Comparison of ENCODE assay signal across 31 mouse cellular contexts in the genomic region with DNA sequence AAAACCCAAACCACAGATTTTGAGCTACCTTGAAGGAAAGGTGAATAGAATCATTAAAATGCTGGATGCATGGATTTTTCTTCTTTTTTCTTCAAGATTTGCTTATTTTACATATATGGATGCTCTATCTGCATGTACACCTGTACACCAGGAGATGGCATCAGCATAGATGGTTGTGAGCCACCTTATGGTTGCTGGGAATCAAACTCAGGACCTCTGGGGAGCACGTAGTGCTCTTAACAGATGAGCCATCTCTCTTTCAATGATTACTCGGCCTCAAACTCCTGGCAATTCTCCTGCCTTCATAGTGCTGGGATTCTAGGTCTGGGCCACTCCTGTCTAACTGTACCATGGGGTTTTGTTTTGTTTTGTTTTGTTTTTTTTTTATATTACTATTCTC. TPM values are rescaled to one million over a fixed set of nuclear protein-coding genes. Genes with fewer than 3 reads are reported as not detected.
DNase-seq lines count a peak whose midpoint lies in the region; ATAC-seq and TF ChIP-seq lines count a peak whose summit lies in the region.
"Had no signal": no experiment of that assay in that cellular context is flagged by ENCODE, and none has a peak within 500 bp of the region (broad histone marks: within the 10 kb centered on the region; RNA-seq: fewer than 3 reads in every experiment).

No protein-coding gene starts in this region.

- H3K27ac ChIP-seq in forebrain, postnatal 0 days (ENCODE audit: low read depth, low read length): no peak overlapping the region
- H3K27ac ChIP-seq in forebrain, embryonic 14.5 days (ENCODE audit: low read depth, low read length): no peak overlapping the region
- no peak overlapping the region for H3K27ac ChIP-seq in lung, postnatal 0 days (ENCODE audit: low read length)
- no peak overlapping the region for H3K27ac ChIP-seq in MEL (ENCODE audit: control insufficient read depth, low read depth, low read length)
- H3K27ac ChIP-seq: heart, adult 2 months; heart, embryonic 13.5 days; liver, embryonic 14.5 days; lung, embryonic 15.5 days; macrophage; midbrain, embryonic 10.5 days had no signal

- H3K36me3 ChIP-seq in forebrain, postnatal 0 days (ENCODE audit: insufficient read depth): no peaks in the 10 kb centered on the region
- no peaks in the 10 kb centered on the region for H3K36me3 ChIP-seq in forebrain, embryonic 14.5 days (ENCODE audit: control insufficient read depth, insufficient read depth, low read length)
- no peaks in the 10 kb centered on the region for H3K36me3 ChIP-seq in lung, postnatal 0 days (ENCODE audit: insufficient read depth, low read length)
- H3K36me3 ChIP-seq in MEL (ENCODE audit: control insufficient read depth in 1 of 2, insufficient read depth in 2 of 2, low read length in 2 of 2): peaks cover 0 to 11% of the 10 kb centered on the region in 2 experiments; a peak in 2 of 4 replicates
- H3K36me3 ChIP-seq in splenic B cell, adult 2 months (ENCODE audit: control insufficient read depth, insufficient read depth, low read length, poor library complexity, severe bottlenecking): no peaks in the 10 kb centered on the region
- H3K36me3 ChIP-seq: heart, embryonic 13.5 days; lung, embryonic 15.5 days; midbrain, embryonic 10.5 days had no signal

- H3K4me1 ChIP-seq in forebrain, postnatal 0 days (ENCODE audit: insufficient read depth): peaks cover 20% of the 10 kb centered on the region; the same call in 1 of the 2 replicates
- peaks cover 9% of the 10 kb centered on the region for H3K4me1 ChIP-seq in forebrain, embryonic 14.5 days (ENCODE audit: control insufficient read depth, insufficient read depth, low read length)
- H3K4me1 ChIP-seq in lung, postnatal 0 days (ENCODE audit: insufficient read depth, low read depth, low read length): peaks cover 13% of the 10 kb centered on the region
- H3K4me1 ChIP-seq in MEL (ENCODE audit: control insufficient read depth in 1 of 2, insufficient read depth in 2 of 2, low read length in 2 of 2): peaks cover 0 to 7% of the 10 kb centered on the region in 2 experiments; a peak in 2 of 4 replicates

- WGBS in forebrain, postnatal 0 days: 74% methylated on average over 2 of the region's 2 CpGs
- 65% methylated on average over 2 of the region's 2 CpGs for WGBS in forebrain, embryonic 14.5 days
- WGBS in lung, postnatal 0 days: 58% methylated on average over 2 of the region's 2 CpGs

- TF ChIP-seq RAD21 in MEL (IDR thresholded peaks at IDR 0.05; ENCODE audit: low read depth, low read length): no peak

- no peaks in the 10 kb centered on the region for H3K79me2 ChIP-seq in MEL (ENCODE audit: control insufficient read depth, insufficient read depth, low read length, poor library complexity)

- H3K9me3 ChIP-seq in forebrain, postnatal 0 days (ENCODE audit: low read length): no peaks in the 10 kb centered on the region
- H3K9me3 ChIP-seq in forebrain, embryonic 14.5 days (replicated peaks; ENCODE audit: control insufficient read depth, low read length): no peaks in the 10 kb centered on the region
- no peaks in the 10 kb centered on the region for H3K9me3 ChIP-seq in lung, postnatal 0 days (ENCODE audit: low read length)
- no peaks in the 10 kb centered on the region for H3K9me3 ChIP-seq in MEL (replicated peaks; ENCODE audit: insufficient read depth, low read length)
- H3K9me3 ChIP-seq: heart, embryonic 13.5 days; lung, embryonic 15.5 days; midbrain, embryonic 10.5 days had no signal

- ATAC-seq in forebrain, postnatal 0 days: no peak
- ATAC-seq in forebrain, embryonic 14.5 days: no peak
- ATAC-seq in lung, postnatal 0 days: no peak
- ATAC-seq: activated CD4-positive, CD25-positive, alpha-beta regulatory T cell, adult 4 months; forebrain, embryonic 16.5 days; inflammation-experienced regulatory T-cells, adult 6 months had no signal

- no peaks in the 10 kb centered on the region for H3K27me3 ChIP-seq in forebrain, postnatal 0 days (ENCODE audit: insufficient read depth, low read length)
- no peaks in the 10 kb centered on the region for H3K27me3 ChIP-seq in forebrain, embryonic 14.5 days (replicated peaks; ENCODE audit: control insufficient read depth, insufficient read depth, low read length)
- no peaks in the 10 kb centered on the region for H3K27me3 ChIP-seq in lung, postnatal 0 days (replicated peaks; ENCODE audit: insufficient read depth, low read length)
- H3K27me3 ChIP-seq in MEL (ENCODE audit: control insufficient read depth in 1 of 2, insufficient read depth in 2 of 2, low read length in 2 of 2): no peaks in the 10 kb centered on the region
- no peaks in the 10 kb centered on the region for H3K27me3 ChIP-seq in splenic B cell, adult 2 months (ENCODE audit: control insufficient read depth, insufficient read depth, low read length, poor library complexity, severe bottlenecking)
- H3K27me3 ChIP-seq: lung, embryonic 15.5 days had no signal

- H3K9ac ChIP-seq in forebrain, postnatal 0 days: no peak overlapping the region
- no peak overlapping the region for H3K9ac ChIP-seq in forebrain, embryonic 14.5 days (ENCODE audit: low read length)
- no peak overlapping the region for H3K9ac ChIP-seq in lung, postnatal 0 days (replicated peaks; ENCODE audit: low read depth)
- H3K9ac ChIP-seq in MEL (ENCODE audit: control insufficient read depth, low read depth, low read length, poor library complexity, severe bottlenecking): no peak overlapping the region
- H3K9ac ChIP-seq: heart, embryonic 13.5 days; liver, embryonic 14.5 days; lung, embryonic 15.5 days had no signal

- intact Hi-C loops in gastrocnemius, postnatal 14 days (cut with DNase I; ENCODE audit: low total_unique reads): no loop called here
- intact Hi-C loops in left cerebral cortex, postnatal 10 days (cut with DNase I): no loop called here

- H3K4me2 ChIP-seq in forebrain, postnatal 0 days (ENCODE audit: low read depth): no peak overlapping the region
- no peak overlapping the region for H3K4me2 ChIP-seq in forebrain, embryonic 14.5 days (ENCODE audit: low read length)
- no peak overlapping the region for H3K4me2 ChIP-seq in lung, postnatal 0 days (replicated peaks; ENCODE audit: low read depth, low read length)
- H3K4me2 ChIP-seq: heart, embryonic 13.5 days; lung, embryonic 15.5 days had no signal

- no peak for TF ChIP-seq EP300 in lung, postnatal 0 days (IDR thresholded peaks at IDR 0.05)
- no peak for TF ChIP-seq EP300 in MEL (IDR thresholded peaks at IDR 0.05; ENCODE audit: low read depth in 1 of 2, low read length in 2 of 2)

- peak; percentile 10; the same call in 1 of the 2 replicates for TF ChIP-seq CTCF in forebrain, postnatal 0 days (IDR thresholded peaks at IDR 0.05; ENCODE audit: low read depth)
- peak; percentile 30 for TF ChIP-seq CTCF in lung, postnatal 0 days (IDR thresholded peaks at IDR 0.05)
- TF ChIP-seq CTCF in MEL (IDR thresholded peaks at IDR 0.05 in 2 of 3, conservative IDR thresholded peaks at IDR 0.05 in 1 of 3; ENCODE audit: control insufficient read depth in 1 of 3, insufficient read depth in 1 of 3, low read depth in 2 of 3, low read length in 3 of 3, poor library complexity in 1 of 3, severe bottlenecking in 1 of 3): peak in 1 of 3 experiments; percentile 28; a peak in 2 of 6 replicates

- TF ChIP-seq POLR2A in MEL (IDR thresholded peaks at IDR 0.05; ENCODE audit: control insufficient read depth in 1 of 2, insufficient read depth in 1 of 2, low read depth in 1 of 2, low read length in 2 of 2, poor library complexity in 1 of 2): no peak

- no peak for DNase-seq in forebrain, postnatal 0 days
- no peak for DNase-seq in forebrain, embryonic 14.5 days (ENCODE audit: low spot score)
- no peak for DNase-seq in lung, postnatal 0 days (ENCODE audit: low spot score)
- DNase-seq in lung, postnatal 10 days: no peak
- no peak for DNase-seq in MEL (ENCODE audit: low read depth, low spot score)
- peak; percentile 36 for DNase-seq in splenic B cell, adult 2 months (ENCODE audit: low read depth, low spot score)
- no peak for DNase-seq in gastrocnemius, postnatal 14 days
- DNase-seq in left cerebral cortex, postnatal 10 days (ENCODE audit: extremely low spot score in 1 of 2, low spot score in 2 of 2): no peak
- DNase-seq: adrenal gland, postnatal 14 days; B cell, adult 2 months; cerebellum, adult 2 months; gastrocnemius, postnatal 36 days; heart, adult 2 months; heart, postnatal 14 days; kidney, adult 8-10 months; kidney, postnatal 36 days; layer of hippocampus, adult 9-11 months; thymus, postnatal 36 days had no signal

- no peak overlapping the region for H3K4me3 ChIP-seq in forebrain, postnatal 0 days (ENCODE audit: low read depth, low read length)
- H3K4me3 ChIP-seq in forebrain, embryonic 14.5 days (ENCODE audit: low read depth, low read length): no peak overlapping the region
- no peak overlapping the region for H3K4me3 ChIP-seq in lung, postnatal 0 days (ENCODE audit: low read depth, low read length)
- H3K4me3 ChIP-seq in MEL (ENCODE audit: control insufficient read depth in 1 of 2, insufficient read depth in 1 of 2, low read depth in 2 of 2, low read length in 2 of 2): no peak overlapping the region
- H3K4me3 ChIP-seq: heart, adult 2 months; heart, embryonic 13.5 days; lung, embryonic 15.5 days; midbrain, embryonic 10.5 days had no signal

RNA-seq across cellular contexts. Expression of gene Ccpg1os, which starts 2.1 kb away (rescaled TPM):
- total RNA-seq in forebrain, postnatal 0 days (2014; rRNA removed): 24.7 and 26.8 TPM in 2 replicates
- 18.8 and 22.7 TPM in 2 replicates for polyA plus RNA-seq in forebrain, postnatal 0 days (2015; fragmentation: Nextera tagmentation; extraction: Ambion mirVana)
- polyA plus RNA-seq in forebrain, embryonic 14.5 days (2014; fragmentation: Nextera tagmentation; extraction: Ambion mirVana): 26.0 and 28.2 TPM in 2 replicates
- 31.2 and 38.3 TPM in 2 replicates for polyA plus RNA-seq in lung, postnatal 0 days (2015; fragmentation: Nextera tagmentation; extraction: Ambion mirVana)
- total RNA-seq in MEL (2012; rRNA removed): 2.3 and 3.4 TPM in 2 replicates
- 1 to 10 TPM in 1 of 2 experiments, not detected in 1; 4.6 TPM for polyA plus RNA-seq in MEL (2012; ENCODE audit: insufficient read depth in 1 of 2, insufficient read length in 2 of 2, low read depth in 1 of 2, low replicate concordance in 2 of 2, missing spikeins in 1 of 2)
- total RNA-seq in gastrocnemius, postnatal 14 days (2021): 1 to 10 TPM; 5.9 to 6.7 TPM
- total RNA-seq in left cerebral cortex, postnatal 10 days (2021): 1 to 10 TPM; 5.2 to 7.6 TPM

RNA-seq across cellular contexts. Expression of gene Ccpg1, which starts 2.2 kb away (rescaled TPM):
- 31.0 and 31.9 TPM in 2 replicates for total RNA-seq in forebrain, postnatal 0 days (2014; rRNA removed)
- polyA plus RNA-seq in forebrain, postnatal 0 days (2015; fragmentation: Nextera tagmentation; extraction: Ambion mirVana): 29.8 and 42.5 TPM in 2 replicates
- 29.5 and 39.8 TPM in 2 replicates for polyA plus RNA-seq in forebrain, embryonic 14.5 days (2014; fragmentation: Nextera tagmentation; extraction: Ambion mirVana)
- polyA plus RNA-seq in lung, postnatal 0 days (2015; fragmentation: Nextera tagmentation; extraction: Ambion mirVana): 56.0 and 62.6 TPM in 2 replicates
- total RNA-seq in MEL (2012; rRNA removed): 2.1 and 2.9 TPM in 2 replicates
- 10 to 100 TPM in 1 of 2 experiments, not detected in 1; 12.5 TPM for polyA plus RNA-seq in MEL (2012; ENCODE audit: insufficient read depth in 1 of 2, insufficient read length in 2 of 2, low read depth in 1 of 2, low replicate concordance in 2 of 2, missing spikeins in 1 of 2)
- 10 to 100 TPM; 32.3 to 36.7 TPM for total RNA-seq in gastrocnemius, postnatal 14 days (2021)
- 10 to 100 TPM; 83.8 to 85.7 TPM for total RNA-seq in left cerebral cortex, postnatal 10 days (2021)

RNA-seq across cellular contexts. Expression of gene Gm44503, which starts 24.4 kb away (rescaled TPM):
- total RNA-seq in forebrain, postnatal 0 days (2014; rRNA removed): 0.10 TPM in 1 of 2 replicates, not detected in the other
- polyA plus RNA-seq in forebrain, postnatal 0 days (2015; fragmentation: Nextera tagmentation; extraction: Ambion mirVana): not detected in 2 replicates
- polyA plus RNA-seq in forebrain, embryonic 14.5 days (2014; fragmentation: Nextera tagmentation; extraction: Ambion mirVana): not detected in 2 replicates
- not detected in 2 replicates for polyA plus RNA-seq in lung, postnatal 0 days (2015; fragmentation: Nextera tagmentation; extraction: Ambion mirVana)
- total RNA-seq in MEL (2012; rRNA removed): not detected in 2 replicates
- polyA plus RNA-seq in MEL (2012; ENCODE audit: insufficient read depth in 1 of 2, insufficient read length in 2 of 2, low read depth in 1 of 2, low replicate concordance in 2 of 2, missing spikeins in 1 of 2): not detected
- not detected for total RNA-seq in gastrocnemius, postnatal 14 days (2021)
- not detected for total RNA-seq in left cerebral cortex, postnatal 10 days (2021)
- total RNA-seq: adrenal gland, postnatal 14 days; left cerebral cortex, adult 18-20 months; left cerebral cortex, postnatal 36 days had no signal
- polyA plus RNA-seq: activated CD4-positive, CD25-positive, alpha-beta regulatory T cell, adult 4 months; embryonic facial prominence, embryonic 14.5 days; forebrain, embryonic 16.5 days; heart, adult 2 months; heart, embryonic 13.5 days; inflammation-experienced regulatory T-cells, adult 6 months; limb, embryonic 14.5 days; liver, embryonic 14.5 days; lung, embryonic 15.5 days; macrophage; midbrain, embryonic 10.5 days; small intestine, adult 2 months had no signal

RNA-seq across cellular contexts. Expression of gene Dyx1c1, which starts 24.5 kb away (rescaled TPM):
- 1.0 and 2.9 TPM in 2 replicates for total RNA-seq in forebrain, postnatal 0 days (2014; rRNA removed)
- polyA plus RNA-seq in forebrain, postnatal 0 days (2015; fragmentation: Nextera tagmentation; extraction: Ambion mirVana): 2.6 and 3.2 TPM in 2 replicates
- 2.1 and 2.3 TPM in 2 replicates for polyA plus RNA-seq in forebrain, embryonic 14.5 days (2014; fragmentation: Nextera tagmentation; extraction: Ambion mirVana)
- polyA plus RNA-seq in lung, postnatal 0 days (2015; fragmentation: Nextera tagmentation; extraction: Ambion mirVana): 2.4 and 3.4 TPM in 2 replicates
- 1.0 and 1.1 TPM in 2 replicates for total RNA-seq in MEL (2012; rRNA removed)
- 1 to 10 TPM in 1 of 2 experiments, not detected in 1; 2.0 TPM for polyA plus RNA-seq in MEL (2012; ENCODE audit: insufficient read depth in 1 of 2, insufficient read length in 2 of 2, low read depth in 1 of 2, low replicate concordance in 2 of 2, missing spikeins in 1 of 2)
- total RNA-seq in gastrocnemius, postnatal 14 days (2021): under 1 TPM; 0.43 to 0.60 TPM
- 1 to 10 TPM; 2.0 TPM for total RNA-seq in left cerebral cortex, postnatal 10 days (2021)

RNA-seq across cellular contexts. Expression of gene Pigb, which starts 57.1 kb away (rescaled TPM):
- total RNA-seq in forebrain, postnatal 0 days (2014; rRNA removed): 8.2 and 10.3 TPM in 2 replicates
- 7.8 and 10.0 TPM in 2 replicates for polyA plus RNA-seq in forebrain, postnatal 0 days (2015; fragmentation: Nextera tagmentation; extraction: Ambion mirVana)
- polyA plus RNA-seq in forebrain, embryonic 14.5 days (2014; fragmentation: Nextera tagmentation; extraction: Ambion mirVana): 11.1 and 12.7 TPM in 2 replicates
- polyA plus RNA-seq in lung, postnatal 0 days (2015; fragmentation: Nextera tagmentation; extraction: Ambion mirVana): 5.5 and 6.5 TPM in 2 replicates
- 3.5 and 3.7 TPM in 2 replicates for total RNA-seq in MEL (2012; rRNA removed)
- 10 to 100 TPM in 1 of 2 experiments, not detected in 1; 12.0 TPM for polyA plus RNA-seq in MEL (2012; ENCODE audit: insufficient read depth in 1 of 2, insufficient read length in 2 of 2, low read depth in 1 of 2, low replicate concordance in 2 of 2, missing spikeins in 1 of 2)
- 1 to 10 TPM; 3.3 to 4.6 TPM for total RNA-seq in gastrocnemius, postnatal 14 days (2021)
- total RNA-seq in left cerebral cortex, postnatal 10 days (2021): 10 to 100 TPM; 15.0 to 16.6 TPM
